Mouse (Mus musculus) embryonic facial prominence, embryonic 10.5 days (tissue): ENCODE data around the gene Taok3. TPM values are rescaled to one million over a fixed set of nuclear protein-coding genes. Genes with fewer than 3 reads are reported as not detected.

Experiments used
- DNase-seq: peaks from one replicate; pipeline ENCODE4 v3.0.0-alpha.2; 2017; ENCODE audit warnings: low spot score
- H3K27ac ChIP-seq: fragments of 300-500 bp; sonication (generic); replicated peaks from 2 replicates; pipeline ENCODE4 v1.5.1; 2016; ENCODE audit warnings: mild to moderate bottlenecking
- H3K27me3 ChIP-seq: fragments of 300-500 bp; sonication (generic); replicated peaks from 2 replicates; pipeline ENCODE4 v1.6.1; 2016; ENCODE audit warnings: low read depth, mild to moderate bottlenecking; ENCODE audit not compliant: poor library complexity, severe bottlenecking
- H3K36me3 ChIP-seq: fragments of 300-500 bp; sonication (generic); replicated peaks from 2 replicates; pipeline ENCODE4 v1.6.1; 2016; ENCODE audit warnings: mild to moderate bottlenecking, moderate library complexity
- H3K4me1 ChIP-seq: fragments of 300-500 bp; sonication (generic); 2 replicates; pipeline ENCODE4 v1.6.1; 2016
- H3K4me3 ChIP-seq: fragments of 300-500 bp; sonication (generic); 2 replicates; pipeline ENCODE4 v1.5.1; 2016; ENCODE audit warnings: mild to moderate bottlenecking, moderate library complexity
- H3K9me3 ChIP-seq: fragments of 300-500 bp; sonication (generic); 2 replicates; pipeline ENCODE4 v1.6.1; 2016; ENCODE audit warnings: mild to moderate bottlenecking
- WGBS: fragments of 180-500 bp; shearing (Covaris S2); methylation state at CpG from one replicate; pipeline ENCODE4 v1.1.7; 2016; 5-methylcytosine and 5-hydroxymethylcytosine counted together
- polyA plus RNA-seq: library from polyadenylated mRNA; unstranded; fragments of >200 nt; fragmentation: Nextera tagmentation; extraction: Ambion mirVana; gene quantifications from 2 replicates; pipeline ENCODE4 v1.2.1, GENCODE M21; 2016

Taok3 gene
- polyA plus RNA-seq, 1 experiment from 2014 or later: 8.1 TPM

DNA sequence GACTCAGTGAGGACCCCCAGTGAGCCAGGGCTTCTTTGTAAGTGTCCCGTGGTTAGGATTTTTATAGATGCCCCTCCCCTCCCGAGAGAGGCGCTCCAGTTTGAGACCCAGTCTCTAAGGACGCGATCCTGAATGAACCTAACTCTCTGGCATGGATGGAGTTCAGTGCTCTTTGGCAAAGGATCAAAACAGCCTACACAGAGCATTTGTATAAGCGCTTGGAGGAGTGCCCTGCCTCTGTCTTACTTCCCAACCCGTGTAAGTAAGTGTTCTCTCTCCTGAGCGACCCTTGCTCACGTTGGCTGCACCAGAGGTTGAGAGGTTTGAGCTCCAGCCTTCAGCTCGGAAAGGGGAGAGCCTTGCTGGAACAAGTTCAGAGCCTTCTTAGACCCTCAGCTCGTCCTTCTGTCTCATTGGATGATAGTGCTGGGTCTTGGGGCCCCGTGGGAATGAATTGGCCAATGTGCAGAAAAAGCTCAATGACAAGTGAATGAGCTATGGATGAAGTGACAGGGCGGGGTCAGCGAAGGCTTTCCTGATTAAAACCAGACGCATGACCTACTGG lies 33.7 kb downstream of the Taok3 start:
- no peaks in the 10 kb centered on the region for H3K27me3 ChIP-seq
- H3K4me3 ChIP-seq: no peak overlapping the region
- H3K36me3 ChIP-seq: peaks cover 5% of the 10 kb centered on the region; the same call in 1 of the 2 replicates
- peaks cover 9% of the 10 kb centered on the region; the same call in 1 of the 2 replicates for H3K9me3 ChIP-seq
- 62% methylated on average over 15 of the region's 15 CpGs for WGBS
- peaks cover 12% of the 10 kb centered on the region for H3K4me1 ChIP-seq
- no peak overlapping the region; the same call in 1 of the 2 replicates for H3K27ac ChIP-seq
- DNase-seq: peak; percentile 59

DNA sequence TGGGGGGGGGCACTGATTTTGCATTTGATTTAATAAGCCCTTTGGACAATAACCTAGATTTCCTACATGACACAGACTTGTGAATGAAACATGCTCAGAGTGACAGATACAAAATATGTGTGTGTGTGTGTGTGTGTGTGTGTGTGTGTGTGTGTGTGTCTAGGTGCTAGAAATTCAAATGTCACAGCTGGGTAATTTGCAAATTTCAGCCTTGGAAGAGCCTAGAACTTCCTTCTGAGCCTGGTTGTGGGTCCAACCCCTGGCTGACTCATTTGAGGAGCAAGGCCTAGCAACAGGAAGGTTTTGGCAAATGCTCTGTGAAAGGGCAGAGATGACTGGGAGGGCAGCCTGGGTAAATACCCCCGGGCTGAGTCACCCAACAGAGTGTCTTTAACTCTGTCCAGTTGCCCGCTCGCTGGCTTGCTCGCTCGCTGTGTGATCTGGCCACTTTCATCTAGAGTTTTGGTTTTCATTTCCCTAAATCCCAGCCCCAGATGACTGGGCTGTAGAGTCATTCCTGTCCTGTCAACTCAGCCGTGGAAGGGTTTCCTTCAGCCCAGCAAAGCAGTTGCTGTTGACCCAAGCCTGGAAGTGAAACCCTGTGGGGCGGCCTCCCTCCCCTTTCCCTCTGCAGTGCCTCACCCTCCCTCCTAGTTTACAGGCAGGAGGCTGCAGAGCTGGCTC lies 38.5 kb downstream of the Taok3 start:
- Histone ChIP-seq H3K36me3 (no peaks in the 10 kb centered on the region), H3K4me3 (no peak overlapping the region), H3K27me3 (no peaks in the 10 kb centered on the region), H3K9me3 (peaks cover 2% of the 10 kb centered on the region; the same call in 1 of the 2 replicates), H3K27ac (no peak overlapping the region), H3K4me1 (peaks cover 37% of the 10 kb centered on the region)
- peak; percentile 19 for DNase-seq
- 44% methylated on average over 7 of the region's 7 CpGs for WGBS

DNA sequence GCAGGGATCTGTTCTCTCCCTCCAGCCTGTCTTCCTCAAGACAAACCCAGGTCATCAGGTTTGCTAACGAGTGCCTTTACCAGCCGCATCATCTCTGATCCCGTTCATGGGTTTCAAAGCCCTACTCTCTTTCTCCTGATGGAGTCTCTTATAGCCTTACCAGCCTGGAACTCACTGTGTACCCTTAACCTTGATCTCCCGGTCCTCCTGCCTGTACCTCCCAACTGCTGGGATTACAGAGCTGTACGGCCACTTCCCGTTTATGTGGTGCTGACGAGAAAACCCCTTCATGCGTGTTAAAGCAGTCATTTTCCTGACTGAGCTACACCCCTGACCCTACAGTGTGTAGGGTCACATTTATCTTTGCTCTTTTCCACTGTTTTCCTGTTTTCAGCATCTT lies 39.4 kb downstream of the Taok3 start:
- H3K27ac ChIP-seq: no peak overlapping the region
- no peak for DNase-seq
- WGBS: 63% methylated on average over 8 of the region's 8 CpGs

DNA sequence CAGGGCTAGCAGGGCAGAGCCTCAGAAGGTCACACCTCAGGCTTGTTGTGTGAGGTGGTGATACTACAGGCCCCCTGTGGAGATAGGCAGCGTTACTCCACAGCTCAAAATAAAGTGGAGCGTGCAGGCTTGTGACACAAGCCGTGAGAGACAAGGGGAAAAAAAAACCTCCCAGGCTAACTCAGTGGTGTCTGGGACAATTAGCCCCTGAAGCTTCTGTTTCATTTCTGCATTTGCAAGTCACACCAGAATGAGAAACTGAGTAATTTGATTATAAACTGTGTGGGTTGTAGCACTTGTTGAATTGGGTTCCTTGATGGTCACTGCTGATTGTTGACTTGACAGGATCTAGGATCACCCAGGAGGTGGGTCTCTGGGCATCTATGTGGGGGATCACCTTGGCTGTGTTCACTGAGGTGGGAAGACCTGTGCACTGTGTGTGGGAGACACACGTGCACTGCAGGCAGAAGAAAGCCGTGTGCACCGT lies 39.9 kb downstream of the Taok3 start:
- Histone ChIP-seq H3K9me3 (no peaks in the 10 kb centered on the region), H3K36me3 (no peaks in the 10 kb centered on the region), H3K27ac (no peak overlapping the region), H3K4me1 (peaks cover 30% of the 10 kb centered on the region), H3K4me3 (no peak overlapping the region), H3K27me3 (no peaks in the 10 kb centered on the region)
- WGBS: 57% methylated on average over 6 of the region's 6 CpGs
- DNase-seq: no peak

More for the DNA sequence above, 39.4 kb downstream of the Taok3 start:
- no peak overlapping the region for H3K4me3 ChIP-seq
- H3K36me3 ChIP-seq: no peaks in the 10 kb centered on the region
- no peaks in the 10 kb centered on the region for H3K27me3 ChIP-seq
- H3K9me3 ChIP-seq: no peaks in the 10 kb centered on the region
- peaks cover 30% of the 10 kb centered on the region for H3K4me1 ChIP-seq

DNA sequence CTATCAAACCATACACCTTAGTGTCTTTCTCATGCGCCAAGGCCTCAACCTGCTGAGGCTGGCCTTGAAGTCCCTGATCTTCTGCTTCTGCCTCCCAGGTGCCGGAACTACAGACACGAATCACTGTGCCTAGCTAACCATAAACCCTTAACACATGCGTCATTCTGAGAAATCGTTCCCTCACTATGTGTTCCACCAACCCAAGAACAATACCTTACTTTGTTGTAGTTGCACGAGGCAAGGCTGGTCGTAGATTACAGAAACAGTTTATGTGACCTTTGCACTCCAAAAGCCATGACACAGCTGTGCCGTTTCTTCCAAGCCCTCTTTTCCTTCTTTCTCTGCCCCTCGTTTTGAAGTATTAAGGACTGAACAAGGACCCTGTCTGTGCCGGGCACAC lies 40.6 kb downstream of the Taok3 start:
- no peak overlapping the region; the same call in 1 of the 2 replicates for H3K27ac ChIP-seq
- DNase-seq: peak; percentile 37
- no peaks in the 10 kb centered on the region for H3K36me3 ChIP-seq
- WGBS: 38% methylated on average over 10 of the region's 10 CpGs
- no peaks in the 10 kb centered on the region for H3K9me3 ChIP-seq
- peaks cover 30% of the 10 kb centered on the region for H3K4me1 ChIP-seq
- H3K27me3 ChIP-seq: no peaks in the 10 kb centered on the region
- H3K4me3 ChIP-seq: no peak overlapping the region

DNA sequence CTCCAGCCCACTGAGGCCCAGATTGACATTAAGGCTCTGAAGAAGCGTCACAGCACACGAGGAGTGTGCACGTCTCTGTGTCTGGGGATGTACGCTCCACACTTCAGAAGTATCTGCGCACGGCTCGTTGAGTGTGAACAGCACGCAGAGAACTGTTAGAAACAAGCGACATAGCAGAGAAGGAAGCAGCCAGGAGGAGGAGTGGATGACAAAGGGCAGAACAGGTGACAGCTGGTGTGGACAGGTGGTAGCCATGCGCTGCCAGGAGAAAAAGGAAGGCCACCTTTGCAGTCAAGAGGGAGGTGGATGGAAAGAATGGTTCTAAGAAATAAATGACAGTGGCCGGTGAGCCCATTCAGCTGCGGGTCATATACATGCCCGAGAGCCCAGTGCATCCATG lies 43.9 kb downstream of the Taok3 start:
- no peak overlapping the region for H3K4me3 ChIP-seq
- peaks cover 31% of the 10 kb centered on the region for H3K4me1 ChIP-seq
- no peak overlapping the region for H3K27ac ChIP-seq
- no peaks in the 10 kb centered on the region for H3K27me3 ChIP-seq
- no peak for DNase-seq
- 94% methylated on average over 13 of the region's 13 CpGs for WGBS
- H3K36me3 ChIP-seq: no peaks in the 10 kb centered on the region
- no peaks in the 10 kb centered on the region for H3K9me3 ChIP-seq

DNA sequence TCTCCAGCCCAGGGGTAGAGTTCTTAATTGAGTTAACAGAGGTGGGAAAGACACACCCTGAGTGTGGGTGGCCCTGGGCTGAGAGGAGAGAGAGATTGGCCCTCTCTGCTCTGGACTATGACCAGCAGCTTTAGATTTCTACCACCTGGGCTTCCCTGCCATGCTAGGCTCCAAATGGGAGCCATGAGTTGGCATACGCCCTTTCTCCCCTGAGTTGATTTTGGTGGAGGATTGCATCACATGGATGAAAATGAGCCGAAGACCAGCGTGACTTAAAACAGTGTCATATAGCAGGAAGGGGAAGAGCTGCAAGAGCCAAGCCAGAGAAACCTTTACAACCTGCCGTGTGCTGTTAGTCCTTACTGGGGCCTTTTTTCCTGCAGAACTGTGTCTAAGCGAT lies 44.6 kb downstream of the Taok3 start:
- Histone ChIP-seq H3K27ac (no peak overlapping the region), H3K4me3 (no peak overlapping the region), H3K4me1 (peaks cover 24% of the 10 kb centered on the region), H3K36me3 (no peaks in the 10 kb centered on the region), H3K9me3 (no peaks in the 10 kb centered on the region), H3K27me3 (no peaks in the 10 kb centered on the region)
- WGBS: 84% methylated on average over 5 of the region's 5 CpGs
- no peak for DNase-seq

DNA sequence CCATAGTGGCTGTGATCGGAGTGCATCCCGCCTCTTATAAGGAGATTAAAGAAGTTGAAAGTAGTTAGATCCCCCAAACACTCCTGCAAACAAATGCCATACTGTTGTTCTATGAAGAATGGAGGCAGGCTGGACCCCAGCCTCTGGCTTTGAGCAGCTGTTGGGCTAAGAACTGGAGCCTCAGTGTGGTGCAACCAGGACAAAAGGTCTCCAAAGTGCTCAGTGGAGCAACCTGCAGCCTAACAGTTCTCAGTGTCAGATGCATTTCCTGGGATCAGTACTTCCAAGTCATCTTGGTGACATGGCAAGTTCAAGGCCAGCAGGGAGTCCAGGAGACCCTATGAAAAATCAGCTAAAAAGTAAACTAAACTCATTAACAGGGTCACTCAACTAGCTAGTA lies 45.0 kb downstream of the Taok3 start:
- no peaks in the 10 kb centered on the region for H3K36me3 ChIP-seq
- H3K27me3 ChIP-seq: no peaks in the 10 kb centered on the region
- H3K27ac ChIP-seq: no peak overlapping the region
- WGBS: 90% methylated on average over 2 of the region's 2 CpGs
- H3K4me3 ChIP-seq: no peak overlapping the region
- peaks cover 20% of the 10 kb centered on the region for H3K4me1 ChIP-seq
- DNase-seq: no peak
- H3K9me3 ChIP-seq: no peaks in the 10 kb centered on the region

DNA sequence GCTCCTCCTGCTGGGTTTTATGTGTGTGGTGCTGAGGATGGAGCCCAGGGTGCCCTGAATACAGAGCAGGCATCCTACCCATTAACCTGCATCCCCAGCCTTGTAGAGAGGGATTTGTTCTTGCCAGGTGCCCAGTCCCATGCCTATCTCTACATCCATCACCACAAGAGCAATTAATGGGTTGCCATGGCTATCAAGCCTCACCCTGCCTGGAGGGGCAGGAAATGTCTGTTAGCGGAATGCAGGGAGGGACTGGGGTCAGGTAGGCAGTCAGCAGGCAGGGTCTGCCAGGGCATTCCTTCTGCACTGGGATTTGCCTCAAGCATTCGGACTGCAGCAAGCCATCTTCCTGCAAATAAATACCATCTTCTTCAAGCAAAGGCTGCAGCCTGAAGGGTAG lies 46.0 kb downstream of the Taok3 start:
- H3K27ac ChIP-seq: no peak overlapping the region
- WGBS: 49% methylated on average over 2 of the region's 2 CpGs
- H3K4me1 ChIP-seq: peaks cover 13% of the 10 kb centered on the region
- DNase-seq: peak; percentile 20
- H3K4me3 ChIP-seq: no peak overlapping the region
- no peaks in the 10 kb centered on the region for H3K27me3 ChIP-seq
- H3K9me3 ChIP-seq: no peaks in the 10 kb centered on the region
- H3K36me3 ChIP-seq: no peaks in the 10 kb centered on the region

DNA sequence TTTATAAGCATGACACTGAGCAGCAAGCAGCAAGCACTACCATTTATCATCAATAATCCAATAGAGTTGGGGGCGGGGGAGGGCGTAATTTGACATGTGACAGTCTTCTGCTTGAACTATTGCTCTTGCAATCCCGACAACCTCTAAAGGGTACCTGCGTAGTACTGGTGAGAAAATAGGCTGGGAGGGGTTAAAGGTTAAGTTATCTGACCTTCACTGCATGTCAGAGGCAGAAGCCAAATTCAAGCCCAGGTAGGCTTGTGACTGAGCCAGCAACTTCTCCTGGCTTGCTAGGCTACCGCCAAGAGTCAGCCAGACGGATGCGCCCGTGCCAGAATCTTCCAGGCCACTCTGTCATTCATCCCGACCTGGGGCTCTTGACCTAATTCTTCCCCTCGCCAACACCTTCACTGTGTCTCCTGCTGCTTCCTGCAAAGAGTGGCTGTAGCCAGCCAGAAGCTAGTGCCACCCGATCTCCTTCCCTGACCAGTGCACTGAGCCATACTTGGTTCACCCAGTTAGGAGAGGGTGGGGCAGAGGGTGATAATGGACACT lies 47.0 kb downstream of the Taok3 start:
- Histone ChIP-seq H3K36me3 (no peaks in the 10 kb centered on the region), H3K4me3 (no peak overlapping the region), H3K27ac (no peak overlapping the region), H3K9me3 (no peaks in the 10 kb centered on the region), H3K27me3 (no peaks in the 10 kb centered on the region), H3K4me1 (peaks cover 14% of the 10 kb centered on the region)
- DNase-seq: no peak
- WGBS: 85% methylated on average over 11 of the region's 11 CpGs

DNA sequence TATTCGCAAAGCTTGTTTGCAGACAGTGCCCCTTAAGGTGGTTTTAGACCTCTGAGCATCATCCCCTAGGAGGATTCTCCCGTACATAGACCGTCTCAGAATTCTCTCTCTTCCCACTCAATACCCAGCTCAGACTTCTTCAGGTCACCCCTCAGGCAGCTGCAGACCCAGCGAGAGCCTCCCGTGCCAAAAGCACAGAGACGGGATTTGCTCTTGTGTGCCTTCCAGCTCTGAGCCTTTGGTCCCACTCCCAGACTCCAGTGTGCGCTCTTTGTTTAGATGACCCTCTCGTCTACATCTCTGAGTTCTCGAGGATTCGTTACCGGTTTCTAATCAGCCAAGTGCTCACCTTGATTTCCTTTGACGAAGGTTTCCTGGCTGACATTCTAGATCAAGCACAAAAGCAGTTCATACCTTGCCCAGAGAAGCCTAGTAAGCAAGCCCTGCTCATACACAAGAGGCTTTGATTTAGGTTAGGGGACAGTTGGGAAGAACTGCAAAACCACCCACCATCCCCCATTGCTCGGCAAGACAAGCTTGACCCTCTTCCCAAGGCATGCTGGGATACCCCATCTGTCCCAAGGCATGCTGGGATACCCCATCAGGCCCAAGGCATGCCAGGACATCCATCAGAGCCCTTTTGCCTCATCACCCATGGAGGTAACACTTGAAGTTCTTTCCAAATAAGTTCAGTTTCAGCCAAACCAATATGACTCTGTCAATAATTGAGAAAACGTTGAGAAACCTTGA lies 48.6 kb downstream of the Taok3 start:
- Histone ChIP-seq H3K27me3 (no peaks in the 10 kb centered on the region), H3K27ac (no peak overlapping the region), H3K9me3 (no peaks in the 10 kb centered on the region), H3K4me3 (no peak overlapping the region), H3K36me3 (no peaks in the 10 kb centered on the region), H3K4me1 (peaks cover 10% of the 10 kb centered on the region)
- DNase-seq: no peak
- WGBS: 89% methylated on average over 14 of the region's 14 CpGs

DNA sequence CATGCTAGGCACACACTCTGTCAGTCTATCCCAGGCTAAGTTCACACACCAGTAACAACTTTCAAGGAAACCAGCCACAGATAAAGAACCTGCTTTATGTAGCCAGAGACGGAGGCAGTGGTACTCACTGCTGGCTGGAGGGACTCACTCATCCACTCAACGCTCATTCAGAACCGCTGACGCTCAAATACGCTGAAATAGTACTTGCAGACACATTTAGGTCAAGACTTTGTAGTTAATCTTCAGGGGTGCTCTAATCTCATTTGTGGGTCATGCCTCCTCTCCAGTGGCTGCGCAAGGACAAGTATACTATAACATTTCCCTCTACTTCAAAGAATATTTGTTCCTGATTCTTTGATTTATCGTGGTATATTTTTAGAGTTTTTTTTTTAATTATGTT lies 54.1 kb downstream of the Taok3 start:
- peaks cover 15% of the 10 kb centered on the region; the same call in 1 of the 2 replicates for H3K4me1 ChIP-seq
- no peaks in the 10 kb centered on the region for H3K9me3 ChIP-seq
- H3K27me3 ChIP-seq: no peaks in the 10 kb centered on the region
- no peak for DNase-seq
- H3K27ac ChIP-seq: no peak overlapping the region
- H3K4me3 ChIP-seq: no peak overlapping the region
- WGBS: 92% methylated on average over 7 of the region's 7 CpGs
- H3K36me3 ChIP-seq: no peaks in the 10 kb centered on the region
